Mouse (Mus musculus) midbrain, embryonic 10.5 days (tissue): ENCODE results near the gene Abat. TPM values are rescaled to one million over a fixed set of nuclear protein-coding genes. Genes with fewer than 3 reads are reported as not detected.

ENCODE experiments used
- DNase-seq: peaks from one replicate; pipeline ENCODE4 v3.0.0-alpha.2; 2017; ENCODE audit warnings: low spot score
- H3K27ac ChIP-seq: fragments of 300-500 bp; sonication (generic); replicated peaks from 2 replicates; pipeline ENCODE4 v1.5.1; 2016; ENCODE audit warnings: mild to moderate bottlenecking
- H3K27me3 ChIP-seq: fragments of 300-500 bp; sonication (generic); 2 replicates; pipeline ENCODE4 v1.6.1; 2016; ENCODE audit warnings: low read depth, mild to moderate bottlenecking; ENCODE audit not compliant: poor library complexity, severe bottlenecking
- H3K36me3 ChIP-seq: fragments of 300-500 bp; sonication (generic); 2 replicates; pipeline ENCODE4 v1.6.1; 2016; ENCODE audit warnings: mild to moderate bottlenecking, moderate library complexity
- H3K4me1 ChIP-seq: fragments of 300-500 bp; sonication (generic); 2 replicates; pipeline ENCODE4 v1.6.1; 2016
- H3K4me3 ChIP-seq: fragments of 300-500 bp; sonication (generic); 2 replicates; pipeline ENCODE4 v1.5.1; 2016; ENCODE audit warnings: mild to moderate bottlenecking, moderate library complexity
- H3K9me3 ChIP-seq: fragments of 300-500 bp; sonication (generic); replicated peaks from 2 replicates; pipeline ENCODE4 v1.6.1; 2016; ENCODE audit warnings: mild to moderate bottlenecking
- WGBS: fragments of 180-500 bp; shearing (Covaris S2); methylation state at CpG from one replicate; pipeline ENCODE4 v1.1.7; 2016; 5-methylcytosine and 5-hydroxymethylcytosine counted together
- polyA plus RNA-seq: library from polyadenylated mRNA; unstranded; fragments of >200 nt; fragmentation: Nextera tagmentation; extraction: Ambion mirVana; gene quantifications from 2 replicates; pipeline ENCODE4 v1.2.1, GENCODE M21; 2016

Abat gene
- polyA plus RNA-seq, 1 experiment from 2014 or later: 16.4 TPM

GRCm38 (mm10) chr16:8655599-8655998, 142.4 kb downstream of the Abat start:
- Histone ChIP-seq H3K4me3 (no peak overlapping the region), H3K9me3 (no peaks in the 10 kb centered on the region), H3K27ac (no peak overlapping the region), H3K27me3 (no peaks in the 10 kb centered on the region), H3K4me1 (no peaks in the 10 kb centered on the region), H3K36me3 (peaks cover 92% of the 10 kb centered on the region)
- WGBS: 86% methylated on average over 9 of the region's 9 CpGs
- DNase-seq: no peak

GRCm38 (mm10) chr16:8656256-8656655, 143.0 kb downstream of the Abat start:
- DNase-seq: no peak
- Histone ChIP-seq H3K4me3 (no peak overlapping the region), H3K27me3 (no peaks in the 10 kb centered on the region), H3K27ac (no peak overlapping the region), H3K36me3 (peaks cover 91% of the 10 kb centered on the region), H3K4me1 (no peaks in the 10 kb centered on the region), H3K9me3 (no peaks in the 10 kb centered on the region)
- 77% methylated on average over 2 of the region's 2 CpGs for WGBS

GRCm38 (mm10) chr16:8658349-8658748, 145.1 kb downstream of the Abat start:
- Histone ChIP-seq H3K27ac (no peak overlapping the region), H3K27me3 (no peaks in the 10 kb centered on the region), H3K9me3 (no peaks in the 10 kb centered on the region), H3K4me3 (no peak overlapping the region), H3K4me1 (no peaks in the 10 kb centered on the region), H3K36me3 (peaks cover 93% of the 10 kb centered on the region)
- 84% methylated on average over 4 of the region's 4 CpGs for WGBS
- DNase-seq: no peak

- Histone ChIP-seq H3K27me3 (no peaks in the 10 kb centered on the region), H3K4me3 (no peak overlapping the region), H3K27ac (no peak overlapping the region), H3K36me3 (peaks cover 93% of the 10 kb centered on the region), H3K9me3 (no peaks in the 10 kb centered on the region), H3K4me1 (no peaks in the 10 kb centered on the region)
- 93% methylated on average over 4 of the region's 4 CpGs for WGBS
- no peak for DNase-seq
These were observed 145.5 kb downstream of the Abat start for GRCm38 (mm10) chr16:8658764-8659163.

GRCm38 (mm10) chr16:8663022-8663421, 149.8 kb downstream of the Abat start:
- no peak for DNase-seq
- 88% methylated on average over 2 of the region's 2 CpGs for WGBS

GRCm38 (mm10) chr16:8663606-8664539, 150.6 kb downstream of the Abat start:
- H3K27ac ChIP-seq: no peak overlapping the region
- no peaks in the 10 kb centered on the region for H3K9me3 ChIP-seq
- H3K27me3 ChIP-seq: no peaks in the 10 kb centered on the region
- no peak overlapping the region for H3K4me3 ChIP-seq
- peaks cover 32% of the 10 kb centered on the region for H3K4me1 ChIP-seq
- WGBS: 91% methylated on average over 24 of the region's 24 CpGs
- H3K36me3 ChIP-seq: peaks cover 93% of the 10 kb centered on the region
- no peak for DNase-seq

More at GRCm38 (mm10) chr16:8663022-8663421, 149.8 kb downstream of the Abat start:
- Histone ChIP-seq H3K4me3 (no peak overlapping the region), H3K27ac (no peak overlapping the region), H3K4me1 (peaks cover 23% of the 10 kb centered on the region), H3K36me3 (peaks cover 93% of the 10 kb centered on the region), H3K9me3 (no peaks in the 10 kb centered on the region), H3K27me3 (no peaks in the 10 kb centered on the region)

- H3K27ac ChIP-seq: no peak overlapping the region; the same call in 1 of the 2 replicates
- DNase-seq: no peak
- WGBS: 89% methylated on average over 5 of the region's 5 CpGs
- H3K36me3 ChIP-seq: peaks cover 84% of the 10 kb centered on the region
- H3K27me3 ChIP-seq: no peaks in the 10 kb centered on the region
- no peak overlapping the region for H3K4me3 ChIP-seq
- no peaks in the 10 kb centered on the region for H3K9me3 ChIP-seq
- peaks cover 47% of the 10 kb centered on the region for H3K4me1 ChIP-seq
These were observed 152.1 kb downstream of the Abat start for GRCm38 (mm10) chr16:8665367-8665766.

GRCm38 (mm10) chr16:8666452-8666851, 153.2 kb downstream of the Abat start:
- 83% methylated on average over 2 of the region's 2 CpGs for WGBS
- H3K4me1 ChIP-seq: peaks cover 58% of the 10 kb centered on the region
- no peaks in the 10 kb centered on the region for H3K27me3 ChIP-seq
- peaks cover 74% of the 10 kb centered on the region for H3K36me3 ChIP-seq
- no peak overlapping the region for H3K4me3 ChIP-seq
- no peaks in the 10 kb centered on the region for H3K9me3 ChIP-seq
- no peak overlapping the region; the same call in 1 of the 2 replicates for H3K27ac ChIP-seq
- DNase-seq: no peak

GRCm38 (mm10) chr16:8667261-8667660, 154.0 kb downstream of the Abat start:
- Histone ChIP-seq H3K27me3 (no peaks in the 10 kb centered on the region), H3K36me3 (peaks cover 66% of the 10 kb centered on the region), H3K4me1 (peaks cover 65% of the 10 kb centered on the region), H3K4me3 (no peak overlapping the region), H3K27ac (peak overlapping the region; percentile 69), H3K9me3 (no peaks in the 10 kb centered on the region)
- no peak for DNase-seq
- WGBS: 87% methylated on average over 7 of the region's 7 CpGs

GRCm38 (mm10) chr16:8667814-8668213, 154.6 kb downstream of the Abat start:
- Histone ChIP-seq H3K27ac (peak overlapping the region; percentile 69), H3K27me3 (peaks cover 4% of the 10 kb centered on the region), H3K4me3 (no peak overlapping the region), H3K36me3 (peaks cover 61% of the 10 kb centered on the region), H3K9me3 (no peaks in the 10 kb centered on the region), H3K4me1 (peaks cover 68% of the 10 kb centered on the region)
- no peak for DNase-seq
- 68% methylated on average over 4 of the region's 4 CpGs for WGBS

- peak overlapping the region; percentile 5; the same call in 1 of the 2 replicates for H3K4me3 ChIP-seq
- peaks cover 68% of the 10 kb centered on the region for H3K4me1 ChIP-seq
- peaks cover 10% of the 10 kb centered on the region for H3K27me3 ChIP-seq
- peak overlapping the region; percentile 89; the same call in 1 of the 2 replicates for H3K27ac ChIP-seq
- H3K36me3 ChIP-seq: peaks cover 55% of the 10 kb centered on the region
- no peak for DNase-seq
- 83% methylated on average over 2 of the region's 2 CpGs for WGBS
- no peaks in the 10 kb centered on the region for H3K9me3 ChIP-seq
These were observed 155.2 kb downstream of the Abat start for GRCm38 (mm10) chr16:8668386-8668785.

- peaks cover 19% of the 10 kb centered on the region for H3K27me3 ChIP-seq
- 50% methylated on average over 5 of the region's 5 CpGs for WGBS
- H3K9me3 ChIP-seq: no peaks in the 10 kb centered on the region
- H3K4me3 ChIP-seq: peak overlapping the region; percentile 66
- DNase-seq: no peak
- H3K4me1 ChIP-seq: peaks cover 72% of the 10 kb centered on the region
- peaks cover 45% of the 10 kb centered on the region for H3K36me3 ChIP-seq
- H3K27ac ChIP-seq: peak overlapping the region; percentile 89
These were observed 156.2 kb downstream of the Abat start for GRCm38 (mm10) chr16:8669432-8669831.
